Mouse (Mus musculus) monocyte, adult 59 days (primary cell): ENCODE results near the gene Sertad2. TPM values are rescaled to one million over a fixed set of nuclear protein-coding genes. Genes with fewer than 3 reads are reported as not detected.

Experiments
- total RNA-seq, 2 experiments: library from RNA; stranded (reverse); gene quantifications; one replicate each; pipeline ENCODE4 v1.2.4; 2023

Gene Sertad2
- 10 to 100 TPM; 38.4 to 40.9 TPM for total RNA-seq

DNA sequence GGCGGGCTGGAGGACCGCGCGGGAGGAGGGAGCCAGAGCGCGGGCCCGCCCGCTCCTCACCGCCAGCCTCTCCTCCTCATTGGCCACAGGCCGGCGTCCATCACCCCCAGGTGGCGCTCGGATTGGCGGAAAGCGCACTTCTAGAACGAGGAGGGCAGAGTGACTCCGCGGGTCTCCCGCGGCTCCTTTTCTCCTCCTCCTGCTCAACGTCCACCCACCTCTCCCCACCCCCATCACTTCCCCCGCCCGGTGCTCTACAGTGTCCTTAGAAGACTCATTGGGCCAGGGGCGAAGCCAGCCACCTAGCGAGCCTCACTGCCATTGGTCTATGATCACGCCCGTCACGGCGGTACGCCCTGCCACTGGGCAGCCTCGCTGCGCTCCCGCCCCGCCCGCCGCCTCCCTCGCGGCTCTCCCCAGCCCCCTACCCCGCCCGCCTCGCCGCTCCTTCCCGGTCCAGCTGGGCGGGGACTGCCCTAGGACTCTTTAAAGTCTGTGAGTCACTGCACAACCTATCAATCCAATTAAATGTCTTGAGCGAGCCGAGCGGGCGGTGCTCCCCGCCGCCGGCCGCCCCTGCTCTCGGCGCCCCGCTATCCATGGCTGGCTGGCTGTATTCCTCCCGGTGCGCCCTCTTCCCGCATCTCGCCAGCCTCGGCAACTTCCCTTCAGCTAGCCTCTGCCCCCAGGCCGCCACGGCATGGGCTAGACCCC is at the start of gene Sertad2:
Sertad2 (plus strand) TSS at position 515 of the 714 bp plus-strand sequence.

Other genes starting within 250 kb of the Sertad2 start
- under 1 TPM; 0.52 to 0.60 TPM for gene Slc1a4, start 210.5 kb upstream of the Sertad2 start, total RNA-seq
- gene Aftph, start 198.3 kb downstream of the Sertad2 start, total RNA-seq: 100 to 1,000 TPM in 1 of 2 experiments, 10 to 100 TPM in 1; 99.2 to 104 TPM